Mouse (Mus musculus) layer of hippocampus, postnatal 25 days (tissue): ENCODE measurements at regions not wholly inside any gene's neighbourhood (a gene's known extent, or its start where the extent isn't known, plus 50 kb on each side); places are given as distances from the start of the nearest gene placed in this dataset.

Source experiments
- DNase-seq, 2 experiments: peaks; one replicate each; pipeline ENCODE4 v3.0.0; 2022; ENCODE audit warnings: mixed read lengths in 2 of 2, low spot score in 1 of 2; ENCODE audit errors: extremely low spot score in 1 of 2

GRCm38 (mm10) chr4:55194552-55194951, 155.3 kb upstream of the Rad23b start:
- no peak for DNase-seq

GRCm38 (mm10) chr4:55203731-55204710, 145.8 kb upstream of the Rad23b start:
- no peak for DNase-seq

GRCm38 (mm10) chr4:55206226-55206625, 143.6 kb upstream of the Rad23b start:
- no peak for DNase-seq

- no peak for DNase-seq
These were observed 142.0 kb upstream of the Rad23b start for GRCm38 (mm10) chr4:55207749-55208385.

GRCm38 (mm10) chr4:55208386-55209345, 141.2 kb upstream of the Rad23b start:
- DNase-seq, result no peak

GRCm38 (mm10) chr4:55215425-55216174, 134.2 kb upstream of the Rad23b start:
- no peak for DNase-seq

- no peak for DNase-seq
These were observed 133.7 kb upstream of the Rad23b start for GRCm38 (mm10) chr4:55216175-55216545.

GRCm38 (mm10) chr4:55225766-55226165, 124.1 kb upstream of the Rad23b start:
- no peak for DNase-seq

GRCm38 (mm10) chr4:55227394-55227793, 122.4 kb upstream of the Rad23b start:
- peak in 1 of 2 experiments; percentile 26 for DNase-seq

GRCm38 (mm10) chr4:55231522-55231921, 118.3 kb upstream of the Rad23b start:
- no peak for DNase-seq

- no peak for DNase-seq
These were observed 112.0 kb upstream of the Rad23b start for GRCm38 (mm10) chr4:55237856-55238255.

- peak; percentile 72 to 87 for DNase-seq
These were observed 109.4 kb upstream of the Rad23b start for GRCm38 (mm10) chr4:55240450-55240849.

GRCm38 (mm10) chr4:55242331-55242730, 107.5 kb upstream of the Rad23b start:
- DNase-seq, result no peak

- no peak for DNase-seq
These were observed 106.5 kb upstream of the Rad23b start for GRCm38 (mm10) chr4:55243091-55244058.

- DNase-seq, result no peak
These were observed 104.1 kb upstream of the Rad23b start for GRCm38 (mm10) chr4:55245789-55246188.

- no peak for DNase-seq
These were observed 99.5 kb upstream of the Rad23b start for GRCm38 (mm10) chr4:55250334-55250733.

- no peak for DNase-seq
These were observed 98.3 kb upstream of the Rad23b start for GRCm38 (mm10) chr4:55251546-55251945.

- no peak for DNase-seq
These were observed 96.1 kb upstream of the Rad23b start for GRCm38 (mm10) chr4:55253769-55254168.
